Mouse (Mus musculus) limb, embryonic 10.5 days (tissue): Measurements from ENCODE around the gene Slc26a6. TPM values are rescaled to one million over a fixed set of nuclear protein-coding genes. Genes with fewer than 3 reads are reported as not detected.

Experiments
- DNase-seq: peaks from one replicate; pipeline ENCODE4 v3.0.0-alpha.2; 2017; ENCODE audit warnings: low spot score
- H3K27ac ChIP-seq: fragments of 300-500 bp; sonication (generic); 2 replicates; pipeline ENCODE4 v1.5.1; 2016; ENCODE audit warnings: mild to moderate bottlenecking
- H3K27me3 ChIP-seq: fragments of 300-500 bp; sonication (generic); 2 replicates; pipeline ENCODE4 v1.6.1; 2016; ENCODE audit warnings: low read depth, mild to moderate bottlenecking; ENCODE audit not compliant: poor library complexity, severe bottlenecking
- H3K36me3 ChIP-seq: fragments of 300-500 bp; sonication (generic); 2 replicates; pipeline ENCODE4 v1.6.1; 2016; ENCODE audit warnings: mild to moderate bottlenecking, moderate library complexity
- H3K4me1 ChIP-seq: fragments of 300-500 bp; sonication (generic); 2 replicates; pipeline ENCODE4 v1.6.1; 2016
- H3K4me3 ChIP-seq: fragments of 300-500 bp; sonication (generic); 2 replicates; pipeline ENCODE4 v1.5.1; 2016; ENCODE audit warnings: mild to moderate bottlenecking, moderate library complexity
- H3K9me3 ChIP-seq: fragments of 300-500 bp; sonication (generic); replicated peaks from 2 replicates; pipeline ENCODE4 v1.6.1; 2016; ENCODE audit warnings: mild to moderate bottlenecking
- WGBS: fragments of 180-500 bp; shearing (Covaris S2); methylation state at CpG from one replicate; pipeline ENCODE4 v1.1.7; 2016; 5-methylcytosine and 5-hydroxymethylcytosine counted together
- microRNA-seq: library from miRNA; unstranded; fragments of <30 nt; microRNA quantifications from one replicate; pipeline ENCODE4, GENCODE M21; 2017
- polyA plus RNA-seq: library from polyadenylated mRNA; unstranded; fragments of >200 nt; fragmentation: Nextera tagmentation; extraction: Ambion mirVana; gene quantifications from 2 replicates; pipeline ENCODE4 v1.2.1, GENCODE M21; 2016

The Slc26a6 gene
- polyA plus RNA-seq, 1 experiment from 2014 or later: 13.7 TPM

GRCm38 (mm10) chr9:108945608-108946007 is 92.5 kb downstream of the Slc26a6 start:
- Histone ChIP-seq H3K4me1 (peaks cover 25% of the 10 kb centered on the region), H3K27ac (no peak overlapping the region), H3K4me3 (no peak overlapping the region), H3K9me3 (no peaks in the 10 kb centered on the region), H3K27me3 (no peaks in the 10 kb centered on the region), H3K36me3 (peaks cover 98% of the 10 kb centered on the region)
- DNase-seq: no peak
- 90% methylated on average over 5 of the region's 5 CpGs for WGBS

DNA sequence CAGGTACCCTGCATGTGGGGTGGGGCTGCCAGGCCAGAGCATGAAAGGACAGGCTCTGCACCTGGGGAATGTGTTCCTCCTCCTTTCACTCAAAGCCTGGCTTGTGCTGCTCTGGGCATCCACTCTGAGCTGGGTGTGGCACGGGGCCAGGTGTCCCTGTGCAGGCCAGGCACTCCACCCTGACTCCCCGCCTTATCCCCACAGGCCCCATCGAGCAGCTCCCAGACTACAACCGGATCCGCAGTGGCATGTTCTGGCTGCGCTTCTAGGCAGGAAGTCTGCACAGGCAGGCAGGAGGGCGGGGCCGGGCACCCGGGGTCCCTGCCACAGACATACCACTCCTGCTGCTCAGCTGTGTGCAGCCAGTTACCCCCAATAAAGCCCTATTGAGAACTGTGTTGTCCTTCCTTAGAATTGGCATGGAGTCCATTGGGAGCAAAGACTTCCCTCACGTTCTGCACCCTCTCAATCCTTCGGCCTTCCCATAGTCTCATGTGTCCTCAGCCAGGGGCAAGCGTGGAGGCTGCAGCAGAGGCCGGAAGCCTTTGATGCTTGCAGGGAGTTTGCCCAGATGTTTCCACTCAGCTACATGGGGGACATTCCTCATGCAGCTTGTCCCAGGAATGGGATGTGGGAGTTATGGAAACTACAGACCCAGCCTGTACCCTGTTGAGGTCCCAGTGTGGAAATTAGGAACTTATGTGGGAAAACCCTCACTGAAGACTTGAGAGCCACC is 96.3 kb downstream of the Slc26a6 start:
- no peaks in the 10 kb centered on the region for H3K9me3 ChIP-seq
- H3K27me3 ChIP-seq: peaks cover 26% of the 10 kb centered on the region
- 58% methylated on average over 13 of the region's 13 CpGs for WGBS
- H3K27ac ChIP-seq: peak overlapping the region; percentile 86
- peak; percentile 81 for DNase-seq
- H3K4me3 ChIP-seq: peak overlapping the region; percentile 19
- peaks cover 72% of the 10 kb centered on the region for H3K36me3 ChIP-seq
- H3K4me1 ChIP-seq: peaks cover 48% of the 10 kb centered on the region

DNA sequence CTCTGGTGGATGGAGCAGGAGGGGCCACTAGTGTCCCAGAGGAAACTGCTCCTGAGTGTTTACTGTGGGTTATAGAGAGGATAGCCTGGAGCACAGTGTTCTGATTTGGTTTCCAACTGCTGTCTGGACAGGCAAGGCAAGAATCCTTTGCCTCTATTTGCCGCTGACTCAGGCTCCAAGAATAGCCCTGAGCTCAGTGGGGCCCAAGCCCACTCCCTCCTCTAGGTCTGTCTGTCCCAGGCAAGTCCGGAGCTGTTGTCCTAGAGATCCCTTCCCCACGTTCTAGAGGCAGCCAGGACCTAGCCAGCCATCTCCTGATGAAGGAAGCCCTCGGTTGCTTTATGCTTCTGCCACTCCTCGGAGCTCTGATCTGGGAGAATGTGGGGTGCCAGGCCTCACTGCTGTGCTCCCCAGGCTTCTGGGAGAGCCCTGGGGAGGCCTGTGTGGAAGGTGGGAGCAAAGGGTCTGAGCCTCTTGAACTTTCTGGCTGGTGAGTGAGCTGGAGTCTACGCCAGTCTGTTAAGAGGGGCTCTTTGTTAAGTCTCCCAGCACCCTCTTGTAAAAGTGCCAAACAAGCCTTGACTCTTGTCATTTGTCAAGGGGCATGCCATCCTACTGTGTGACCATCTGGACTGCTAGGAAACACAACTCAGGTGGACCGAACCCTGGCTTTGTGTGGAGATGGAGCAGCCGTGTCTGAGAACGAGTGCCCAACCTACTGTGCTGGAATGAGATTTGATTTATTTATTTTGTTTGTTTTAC is 97.1 kb downstream of the Slc26a6 start:
- H3K36me3 ChIP-seq: peaks cover 65% of the 10 kb centered on the region
- no peak for DNase-seq
- peaks cover 48% of the 10 kb centered on the region for H3K4me1 ChIP-seq
- peaks cover 32% of the 10 kb centered on the region for H3K27me3 ChIP-seq
- no peaks in the 10 kb centered on the region for H3K9me3 ChIP-seq
- peak overlapping the region; percentile 86 for H3K27ac ChIP-seq
- peak overlapping the region; percentile 19; the same call in 1 of the 2 replicates for H3K4me3 ChIP-seq
- 88% methylated on average over 9 of the region's 9 CpGs for WGBS

DNA sequence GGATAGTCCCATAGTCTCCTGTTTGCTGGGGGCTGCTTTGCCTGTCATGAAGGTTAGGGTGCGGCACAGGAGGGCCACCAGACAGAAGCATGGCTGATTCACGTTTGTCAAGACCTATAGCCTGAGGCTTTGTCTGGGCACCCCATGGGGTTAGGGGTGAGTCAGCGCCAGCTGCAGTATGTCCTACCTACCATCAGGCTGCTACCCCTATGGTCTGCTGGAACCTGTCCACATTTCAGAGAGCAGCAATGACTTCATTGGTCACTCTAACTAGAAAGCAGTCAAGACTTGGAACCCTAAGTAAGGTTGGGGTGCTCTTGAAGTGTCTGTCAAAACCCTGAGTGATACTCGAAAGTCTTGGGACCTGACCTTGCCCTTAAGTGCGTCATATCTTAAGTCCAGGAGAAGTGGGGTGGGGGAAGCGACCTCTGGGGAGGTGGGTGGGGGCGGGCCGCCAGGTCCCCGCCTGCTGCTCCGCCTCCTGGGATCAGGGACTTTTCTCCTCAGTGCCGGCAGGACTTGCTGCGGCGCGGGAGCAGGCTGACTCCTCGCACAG is 100.1 kb downstream of the Slc26a6 start, which contains the start of gene Col7a1:
TSS of gene Col7a1 (plus strand) at position 506 of the 556 bp plus-strand sequence.
- peak; percentile 43 for DNase-seq
- H3K4me1 ChIP-seq: peaks cover 47% of the 10 kb centered on the region
- 12% methylated on average over 15 of the region's 15 CpGs for WGBS
- peak within 1 kb of the TSS; percentile 57 for H3K27ac ChIP-seq
- H3K9me3 ChIP-seq: no peaks in the 10 kb centered on the region
- H3K36me3 ChIP-seq: peaks cover 34% of the 10 kb centered on the region
- peak within 1 kb of the TSS; percentile 42 for H3K4me3 ChIP-seq
- H3K27me3 ChIP-seq: peaks cover 42% of the 10 kb centered on the region

- H3K27ac ChIP-seq: no peak overlapping the region
- H3K4me3 ChIP-seq: no peak overlapping the region
- peaks cover 14% of the 10 kb centered on the region for H3K36me3 ChIP-seq
- H3K9me3 ChIP-seq: no peaks in the 10 kb centered on the region
- peaks cover 26% of the 10 kb centered on the region for H3K4me1 ChIP-seq
- H3K27me3 ChIP-seq: peaks cover 42% of the 10 kb centered on the region
- no peak for DNase-seq
- WGBS: 94% methylated on average over 11 of the region's 11 CpGs
These were observed 102.2 kb downstream of the Slc26a6 start for GRCm38 (mm10) chr9:108955241-108955640.

DNA sequence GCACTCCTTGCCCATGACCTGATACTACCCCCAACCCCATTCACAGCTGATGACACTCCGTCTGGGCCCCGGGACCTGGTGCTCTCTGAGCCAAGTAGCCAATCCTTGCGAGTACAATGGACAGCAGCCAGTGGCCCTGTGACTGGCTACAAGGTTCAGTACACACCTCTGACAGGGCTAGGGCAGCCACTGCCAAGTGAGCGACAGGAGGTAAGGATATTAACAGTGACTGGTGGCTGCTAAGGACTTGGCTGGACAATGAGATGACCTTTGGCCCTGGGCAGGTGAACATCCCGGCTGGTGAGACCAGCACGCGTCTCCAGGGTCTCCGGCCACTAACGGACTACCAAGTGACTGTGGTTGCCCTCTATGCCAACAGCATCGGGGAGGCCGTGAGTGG is 102.8 kb downstream of the Slc26a6 start:
- Histone ChIP-seq H3K27me3 (peaks cover 42% of the 10 kb centered on the region), H3K27ac (no peak overlapping the region), H3K4me1 (peaks cover 24% of the 10 kb centered on the region), H3K4me3 (no peak overlapping the region), H3K36me3 (peaks cover 8% of the 10 kb centered on the region), H3K9me3 (no peaks in the 10 kb centered on the region)
- DNase-seq: no peak
- 91% methylated on average over 11 of the region's 11 CpGs for WGBS

Small RNA genes lying within 50 kb of the gene (microRNA-seq; reads per million reads assigned to microRNA genes)
- not detected for gene Gm23156

Other genes starting within 250 kb of the Slc26a6 start
- 59.0 and 59.2 TPM in 2 replicates for gene Arih2, start 203.9 kb upstream of the Slc26a6 start, polyA plus RNA-seq
- gene Slc25a20, start 191.2 kb upstream of the Slc26a6 start, polyA plus RNA-seq: 28.8 and 35.7 TPM in 2 replicates
- gene Prkar2a, start 164.0 kb upstream of the Slc26a6 start, polyA plus RNA-seq: 27.0 and 27.8 TPM in 2 replicates
- 93.9 and 121 TPM in 2 replicates for gene Ip6k2, start 69.5 kb upstream of the Slc26a6 start, polyA plus RNA-seq
- gene Nckipsd, start 44.9 kb upstream of the Slc26a6 start, polyA plus RNA-seq: 13.0 and 21.0 TPM in 2 replicates
- gene Celsr3, start 27.0 kb upstream of the Slc26a6 start, polyA plus RNA-seq: 0.06 and 0.14 TPM in 2 replicates
- gene Tmem89, start 61.3 kb downstream of the Slc26a6 start, polyA plus RNA-seq: not detected in 2 replicates
- 561 and 562 TPM in 2 replicates for gene Uqcrc1, start 83.3 kb downstream of the Slc26a6 start, polyA plus RNA-seq
- 1.7 and 3.1 TPM in 2 replicates for gene Col7a1, start 100.3 kb downstream of the Slc26a6 start, polyA plus RNA-seq
- gene Ucn2, start 132.7 kb downstream of the Slc26a6 start, polyA plus RNA-seq: not detected in 2 replicates
- 12.5 and 14.6 TPM in 2 replicates for gene Pfkfb4, start 138.5 kb downstream of the Slc26a6 start, polyA plus RNA-seq
- 36.1 and 44.4 TPM in 2 replicates for gene Shisa5, start 185.3 kb downstream of the Slc26a6 start, polyA plus RNA-seq
- 7.5 and 9.4 TPM in 2 replicates for gene Trex1, start 206.5 kb downstream of the Slc26a6 start, polyA plus RNA-seq
- gene Atrip, start 220.8 kb downstream of the Slc26a6 start, polyA plus RNA-seq: 35.3 and 36.8 TPM in 2 replicates
- gene Ccdc51, start 229.2 kb downstream of the Slc26a6 start, polyA plus RNA-seq: 13.6 and 14.1 TPM in 2 replicates
- 805 and 864 TPM in 2 replicates for gene Tma7, start 229.3 kb downstream of the Slc26a6 start, polyA plus RNA-seq
- 18.6 and 23.7 TPM in 2 replicates for gene Plxnb1, start 242.1 kb downstream of the Slc26a6 start, polyA plus RNA-seq